Mouse (Mus musculus): ENCODE data around the gene Gm16867.
"Not testable (repeated sequence)": the region's sequence is repeated elsewhere in the genome, so short reads cannot be mapped to it uniquely, and the experiment has no call there.

Gene Gm16867

DNA sequence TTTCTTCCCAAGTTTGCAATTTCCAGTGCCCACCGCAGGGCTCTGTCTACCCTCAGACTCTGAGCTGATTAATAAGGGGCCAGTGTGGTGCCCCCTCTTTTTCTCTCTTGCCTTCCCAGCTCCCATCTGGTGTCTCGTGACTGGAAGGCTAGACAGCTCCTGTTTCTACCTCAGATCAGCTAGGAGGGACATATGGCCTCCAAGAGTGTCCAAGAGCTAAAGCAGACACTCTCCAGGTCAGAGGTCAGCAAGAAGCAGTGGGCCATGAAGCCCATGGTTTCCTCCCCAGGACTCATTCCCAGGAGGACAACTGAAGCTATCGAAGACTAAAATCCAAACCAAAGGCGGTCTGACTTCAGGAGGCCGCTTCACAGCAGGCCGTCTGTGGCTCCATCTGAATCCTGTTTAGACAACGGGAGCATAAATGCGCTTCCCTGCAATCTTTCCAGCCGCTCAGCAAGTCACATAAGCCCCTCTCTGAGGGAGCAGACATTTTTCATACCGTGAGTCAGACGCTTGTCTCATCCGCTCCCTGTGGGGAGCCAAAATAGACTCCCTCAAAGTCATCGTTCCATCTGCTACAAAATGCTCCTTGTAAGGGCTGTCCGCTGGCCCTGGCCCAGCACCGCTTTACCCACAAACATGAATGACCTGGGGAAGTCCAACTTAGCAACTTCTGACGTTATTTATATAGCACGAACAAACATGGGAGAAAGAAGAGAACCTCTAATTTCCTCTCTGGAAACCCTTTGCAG lies 35.4 kb downstream of the Gm16867 start:
- DNase-seq (ENCODE audit: low read depth, low spot score): not testable (repeated sequence)

DNA sequence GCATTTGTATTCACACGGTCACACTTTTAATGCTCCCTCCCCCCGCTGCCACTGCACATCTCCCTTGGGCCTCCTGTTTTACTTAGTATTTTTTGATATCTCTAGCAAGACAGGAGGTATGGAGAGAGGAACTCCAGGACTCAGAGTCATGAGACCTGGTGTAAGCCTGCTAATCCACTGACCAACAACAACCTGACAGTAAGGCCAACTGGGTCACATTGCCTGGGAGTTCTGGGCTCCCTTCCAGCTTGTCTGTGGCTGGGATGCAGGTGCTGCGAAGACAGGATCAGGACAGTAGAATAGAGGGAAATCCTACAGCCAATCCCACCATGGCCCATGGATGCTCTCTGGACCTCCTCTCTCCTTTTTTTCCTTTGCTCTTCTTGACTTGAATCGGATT lies 38.7 kb downstream of the Gm16867 start:
- DNase-seq (ENCODE audit: low read depth, low spot score): not testable (repeated sequence)

DNA sequence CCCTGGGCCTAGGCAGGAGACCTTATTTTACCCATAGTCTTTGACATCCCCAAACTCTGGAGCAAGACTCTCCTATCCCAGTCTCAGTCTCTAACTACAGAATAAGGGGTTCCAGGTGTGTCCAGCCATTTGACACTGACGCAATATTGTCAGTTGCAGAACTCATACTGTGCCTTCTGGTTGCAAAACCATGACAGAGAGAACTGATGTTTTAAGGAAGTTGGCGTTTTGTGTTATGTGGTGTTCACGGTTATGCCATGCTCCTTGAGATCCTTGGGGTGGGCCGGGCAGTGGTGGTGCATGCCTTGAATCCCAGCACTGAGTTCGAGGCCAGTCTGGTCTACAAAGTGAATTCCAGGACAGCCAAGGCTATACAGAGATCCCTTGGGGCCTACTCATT lies 45.5 kb downstream of the Gm16867 start:
- DNase-seq (ENCODE audit: low read depth, low spot score): not testable (repeated sequence)

DNA sequence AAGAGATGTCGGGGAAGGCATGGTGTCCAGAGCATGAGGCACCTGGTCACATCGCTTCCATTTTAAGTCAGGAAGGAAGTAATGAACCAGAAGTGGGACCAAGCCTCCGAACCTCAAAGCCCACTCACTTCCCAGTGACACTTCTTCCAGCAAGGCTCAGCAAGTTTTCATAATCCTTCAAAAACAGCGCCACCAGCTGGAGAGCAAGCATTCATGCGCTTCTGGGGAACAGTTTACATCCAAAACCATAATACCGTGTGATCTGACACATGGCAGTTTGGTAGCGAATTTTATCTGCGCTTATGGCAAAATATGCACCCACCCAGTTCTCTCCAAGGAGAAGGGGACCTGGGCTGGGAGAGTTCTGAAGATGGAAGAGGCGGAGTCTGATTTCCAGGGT lies 48.5 kb downstream of the Gm16867 start:
- DNase-seq (ENCODE audit: low read depth, low spot score): not testable (repeated sequence)

DNA sequence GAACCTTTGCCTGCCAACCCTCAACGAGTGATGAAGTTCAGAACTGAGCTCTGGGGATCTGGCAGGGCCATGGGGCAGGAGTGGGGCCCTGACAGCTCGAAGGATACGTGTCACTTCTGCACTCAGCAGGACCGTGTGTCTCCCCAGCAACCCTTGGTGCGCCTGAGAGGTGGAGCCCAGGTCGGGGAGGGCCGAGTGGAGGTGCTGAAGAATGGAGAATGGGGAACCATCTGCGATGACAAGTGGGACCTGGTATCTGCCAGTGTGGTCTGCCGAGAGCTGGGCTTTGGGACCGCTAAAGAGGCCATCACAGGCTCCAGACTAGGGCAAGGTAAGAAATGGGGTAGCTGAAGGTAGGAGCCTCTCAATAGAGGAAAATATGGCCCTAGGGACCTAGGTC lies 54.3 kb downstream of the Gm16867 start:
- not testable (repeated sequence) for DNase-seq (ENCODE audit: low read depth, low spot score)

DNA sequence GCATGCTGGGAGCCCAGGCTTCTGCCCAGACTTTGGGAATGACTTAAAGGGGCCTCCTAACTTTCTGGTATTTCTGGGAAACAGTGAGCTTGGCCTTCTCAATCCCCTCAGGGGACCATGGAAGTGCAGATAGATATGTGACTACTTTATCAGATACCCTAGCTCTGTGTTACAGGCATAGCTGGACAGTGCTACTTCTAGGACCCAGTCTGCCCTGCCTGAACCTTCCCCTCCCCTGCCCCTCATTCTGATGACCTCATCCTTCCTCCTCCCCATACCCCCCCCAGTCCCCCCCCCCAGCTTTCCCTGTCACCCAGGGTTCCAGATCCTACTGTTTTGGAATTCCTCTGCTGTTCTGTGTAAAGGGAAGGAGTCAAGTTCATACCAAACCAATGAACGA lies 56.2 kb downstream of the Gm16867 start:
- not testable (repeated sequence) for DNase-seq (ENCODE audit: low read depth, low spot score)

DNA sequence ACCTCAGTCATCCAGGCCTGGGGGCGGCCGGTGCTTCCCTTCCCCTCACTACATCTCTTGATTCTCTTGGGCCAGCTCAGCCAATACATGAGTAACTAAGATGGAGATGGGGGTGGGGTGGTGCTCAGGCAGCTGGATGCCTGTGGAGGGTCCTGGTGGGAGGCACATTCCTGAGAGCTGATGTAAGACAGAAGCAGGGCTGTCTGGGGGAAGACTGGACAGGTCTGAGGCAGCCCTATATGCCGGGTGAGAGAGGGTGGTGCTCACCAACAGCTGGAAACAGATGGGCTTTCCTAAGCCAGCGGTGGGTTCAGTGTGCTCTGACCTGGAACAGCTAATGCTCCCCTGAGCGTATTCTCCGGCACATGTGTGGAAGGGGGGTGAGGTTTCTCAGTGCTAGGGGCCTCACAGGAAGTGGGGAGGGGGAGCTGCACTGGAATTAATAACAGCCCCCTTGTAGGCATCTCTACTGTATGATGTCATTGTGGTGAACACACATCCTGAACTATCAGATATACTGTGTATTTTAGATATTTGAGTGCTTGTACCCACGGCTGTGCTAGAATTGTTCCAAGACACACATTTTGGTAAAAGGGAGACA lies 60.0 kb downstream of the Gm16867 start:
- DNase-seq (ENCODE audit: low read depth, low spot score): not testable (repeated sequence)

DNA sequence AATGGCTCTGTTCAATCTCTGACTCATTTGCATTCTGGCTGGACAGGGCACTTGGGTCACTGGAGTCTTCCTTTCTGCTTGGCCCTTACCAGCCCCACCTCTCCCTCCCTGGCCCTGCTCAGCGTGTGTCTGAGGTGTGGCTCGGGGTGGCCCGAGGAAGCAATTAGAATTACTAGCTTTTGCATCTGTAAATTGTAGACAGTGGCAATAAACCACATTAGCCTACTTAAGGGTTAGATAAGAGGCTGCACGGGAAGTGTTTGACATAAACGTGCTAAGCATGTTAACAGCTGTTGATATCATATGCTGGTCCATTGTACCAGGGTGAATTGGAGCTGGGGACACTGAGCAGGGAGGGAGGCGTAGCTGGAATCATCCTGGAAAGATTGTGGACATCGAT lies 62.2 kb downstream of the Gm16867 start:
- not testable (repeated sequence) for DNase-seq (ENCODE audit: low read depth, low spot score)

DNA sequence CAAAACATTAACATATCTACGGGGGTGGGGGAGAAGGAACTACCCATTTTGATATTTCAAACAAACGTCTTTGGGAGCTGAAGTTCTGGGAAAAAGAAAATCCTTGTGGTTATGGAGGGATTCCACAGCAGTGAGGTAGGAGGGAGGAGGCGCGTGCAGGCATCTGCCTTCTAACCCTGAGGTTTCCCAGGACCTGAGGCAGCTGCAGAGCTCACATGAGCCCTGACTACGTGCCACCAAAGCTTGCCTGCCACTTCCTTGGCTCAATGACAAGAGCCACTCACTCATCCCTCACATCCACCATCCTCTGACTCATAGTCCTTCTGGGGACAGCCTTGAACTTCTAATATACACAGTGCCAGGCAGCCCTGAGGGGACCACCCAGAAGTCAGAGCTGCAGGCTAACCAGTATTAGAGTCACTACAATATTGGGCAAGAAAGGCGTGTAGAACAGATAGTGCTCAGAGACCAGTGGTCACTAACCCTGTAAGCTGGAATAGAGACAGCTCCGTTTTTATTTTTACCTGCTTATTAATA lies 64.4 kb downstream of the Gm16867 start:
- not testable (repeated sequence) for DNase-seq (ENCODE audit: low read depth, low spot score)

DNA sequence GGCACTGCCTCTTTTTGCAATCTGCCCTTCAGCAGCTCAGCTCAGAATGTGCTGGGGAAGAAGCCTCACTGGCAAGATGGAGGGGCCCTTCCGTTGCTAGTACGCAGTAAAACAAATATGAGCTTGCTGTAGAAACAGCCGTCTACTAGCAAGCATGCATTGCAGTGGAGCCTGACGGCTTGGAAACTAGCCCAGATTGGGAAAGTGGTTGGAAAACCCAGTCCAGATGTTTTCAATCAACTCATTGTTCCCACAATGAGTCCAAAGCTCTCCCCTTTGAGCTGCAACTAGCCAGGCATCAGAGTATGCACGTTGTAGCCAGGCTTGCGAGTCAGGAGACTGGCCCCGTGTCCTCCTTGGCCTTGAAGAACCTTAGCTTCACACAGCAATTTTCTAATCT lies 82.2 kb downstream of the Gm16867 start:
- DNase-seq (ENCODE audit: low read depth, low spot score): not testable (repeated sequence)

DNA sequence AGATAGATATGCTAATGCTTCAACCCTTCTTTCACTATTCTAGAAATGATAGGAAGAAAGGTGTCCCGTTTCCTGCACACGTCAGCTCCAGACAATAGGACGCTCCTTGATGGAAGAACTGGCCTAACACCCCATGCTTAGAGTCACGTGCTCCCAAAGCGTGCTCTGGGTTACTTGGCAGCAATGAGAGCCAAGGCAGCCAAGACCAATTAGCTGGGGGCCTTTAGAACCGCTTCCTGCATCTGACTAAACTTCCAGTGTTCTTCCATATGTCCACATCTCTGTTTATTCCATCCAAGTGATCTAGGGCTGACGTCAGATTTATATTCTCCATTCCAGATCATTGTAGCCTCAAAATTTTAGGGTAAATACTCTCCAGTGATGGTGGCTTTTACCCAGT lies 85.6 kb downstream of the Gm16867 start:
- DNase-seq (ENCODE audit: low read depth, low spot score): not testable (repeated sequence)

Measured in brain, adult 2 months (tissue).